Mouse (Mus musculus) testis, adult 2 months (tissue): ENCODE results near the gene Rufy2. TPM values are rescaled to one million over a fixed set of nuclear protein-coding genes. Genes with fewer than 3 reads are reported as not detected.
A peak's percentile ranks its signal among the peaks of the same experiment; 100 is the strongest.

ENCODE experiments used
- H3K27ac ChIP-seq: fragments of 200-500 bp; 2 replicates; pipeline ENCODE4 v1.5.1; 2012; ENCODE audit warnings: low read depth, low read length; ENCODE audit not compliant: control insufficient read depth, insufficient read depth
- H3K27me3 ChIP-seq: fragments of 200-500 bp; 2 replicates; pipeline ENCODE4 v1.6.1; 2012; ENCODE audit warnings: mild to moderate bottlenecking, low read length, moderate library complexity; ENCODE audit not compliant: control insufficient read depth, insufficient read depth
- H3K36me3 ChIP-seq: fragments of 200-500 bp; 2 replicates; pipeline ENCODE4 v1.6.1; 2012; ENCODE audit warnings: mild to moderate bottlenecking, low read length; ENCODE audit not compliant: control insufficient read depth, insufficient read depth
- H3K4me1 ChIP-seq: fragments of 200-500 bp; 2 replicates; pipeline ENCODE4 v1.6.1; 2012; ENCODE audit warnings: low read length; ENCODE audit not compliant: control insufficient read depth, insufficient read depth
- H3K4me3 ChIP-seq: fragments of 200-500 bp; 2 replicates; pipeline ENCODE4 v1.5.1; 2012; ENCODE audit warnings: low read depth, mild to moderate bottlenecking, low read length, moderate library complexity, mixed read lengths; ENCODE audit not compliant: control insufficient read depth
- CTCF ChIP-seq: fragments of 200-500 bp; IDR thresholded peaks from 2 replicates; pipeline ENCODE4 v1.5.1; 2012; ENCODE audit warnings: low read depth, mild to moderate bottlenecking, inconsistent platforms, low read length, moderate library complexity; ENCODE audit not compliant: control insufficient read depth, insufficient read depth, insufficient replicate concordance
- POLR2A ChIP-seq: fragments of 200-500 bp; IDR thresholded peaks from 2 replicates; pipeline ENCODE4 v1.6.1; 2012; ENCODE audit warnings: low read depth, mild to moderate bottlenecking, inconsistent platforms, low read length, moderate library complexity; ENCODE audit not compliant: control insufficient read depth
- polyA plus RNA-seq: library from polyadenylated mRNA; depleted of rRNA; stranded (reverse); fragments of >200 nt; gene quantifications from 2 replicates; pipeline ENCODE4 v1.2.3, GENCODE M21; 2012

The Rufy2 gene
- polyA plus RNA-seq, 1 experiment: 1.2 TPM

- TF ChIP-seq POLR2A (no peak), CTCF (no peak)
- H3K36me3 ChIP-seq: peaks cover 1% of the 10 kb centered on the region
Measured at GRCm38 (mm10) chr10:63014168-63014567, 34.1 kb downstream of the Rufy2 start.

GRCm38 (mm10) chr10:63019304-63019703 lies 39.3 kb downstream of the Rufy2 start:
- H3K27ac ChIP-seq: no peak overlapping the region
- no peak overlapping the region for H3K4me3 ChIP-seq
- H3K4me1 ChIP-seq: peaks cover 2% of the 10 kb centered on the region
- TF ChIP-seq CTCF: no peak
- TF ChIP-seq POLR2A: no peak
- H3K36me3 ChIP-seq: no peaks in the 10 kb centered on the region; the same call in none of the 2 replicates
- H3K27me3 ChIP-seq: no peaks in the 10 kb centered on the region

More at GRCm38 (mm10) chr10:63014168-63014567, 34.1 kb downstream of the Rufy2 start:
- H3K4me3 ChIP-seq: no peak overlapping the region
- H3K27ac ChIP-seq: no peak overlapping the region
- no peaks in the 10 kb centered on the region for H3K4me1 ChIP-seq
- no peaks in the 10 kb centered on the region for H3K27me3 ChIP-seq

- Histone ChIP-seq H3K27ac (peak overlapping the region; percentile 49; the same call in 1 of the 2 replicates), H3K4me3 (peak overlapping the region; percentile 88)
- TF ChIP-seq CTCF (no peak), POLR2A (no peak)
Measured at GRCm38 (mm10) chr10:63021702-63022101, 41.7 kb downstream of the Rufy2 start.

DNA sequence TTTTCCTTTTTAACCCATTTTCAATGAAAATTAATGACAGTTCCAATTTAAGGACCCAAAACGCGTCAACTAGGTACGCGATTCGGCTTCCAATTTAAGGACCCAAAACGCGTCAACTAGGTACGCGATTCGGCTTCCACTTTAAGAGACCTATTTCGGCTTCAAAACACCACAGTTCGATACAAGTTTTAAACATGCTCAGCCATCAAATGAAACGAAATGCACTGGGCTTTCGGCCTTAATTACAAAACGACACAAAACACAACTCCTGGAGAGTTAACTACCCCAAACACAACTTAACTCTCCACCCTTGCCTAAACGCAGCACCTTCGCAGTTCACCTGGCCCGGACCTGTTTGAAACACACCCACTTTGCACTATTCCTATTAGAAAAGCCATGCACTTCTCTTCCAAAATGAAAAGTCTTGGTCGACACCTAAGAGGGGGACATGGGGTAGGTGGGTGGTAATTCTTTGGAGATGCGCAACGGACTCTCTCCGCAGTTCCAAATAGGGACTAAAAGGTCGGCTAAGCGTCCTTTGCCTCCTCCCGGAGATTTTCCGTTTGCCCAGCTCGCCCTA lies 42.6 kb downstream of the Rufy2 start:
- Histone ChIP-seq H3K27ac (peak overlapping the region; percentile 95), H3K27me3 (no peaks in the 10 kb centered on the region), H3K4me1 (peaks cover 7% of the 10 kb centered on the region), H3K4me3 (peak overlapping the region; percentile 88), H3K36me3 (no peaks in the 10 kb centered on the region; the same call in none of the 2 replicates)
- TF ChIP-seq POLR2A: peak; percentile 20; the same call in 1 of the 2 replicates
- TF ChIP-seq CTCF: no peak

More at GRCm38 (mm10) chr10:63021702-63022101, 41.7 kb downstream of the Rufy2 start:
- Histone ChIP-seq H3K27me3 (no peaks in the 10 kb centered on the region), H3K4me1 (peaks cover 7% of the 10 kb centered on the region), H3K36me3 (no peaks in the 10 kb centered on the region; the same call in none of the 2 replicates)

DNA sequence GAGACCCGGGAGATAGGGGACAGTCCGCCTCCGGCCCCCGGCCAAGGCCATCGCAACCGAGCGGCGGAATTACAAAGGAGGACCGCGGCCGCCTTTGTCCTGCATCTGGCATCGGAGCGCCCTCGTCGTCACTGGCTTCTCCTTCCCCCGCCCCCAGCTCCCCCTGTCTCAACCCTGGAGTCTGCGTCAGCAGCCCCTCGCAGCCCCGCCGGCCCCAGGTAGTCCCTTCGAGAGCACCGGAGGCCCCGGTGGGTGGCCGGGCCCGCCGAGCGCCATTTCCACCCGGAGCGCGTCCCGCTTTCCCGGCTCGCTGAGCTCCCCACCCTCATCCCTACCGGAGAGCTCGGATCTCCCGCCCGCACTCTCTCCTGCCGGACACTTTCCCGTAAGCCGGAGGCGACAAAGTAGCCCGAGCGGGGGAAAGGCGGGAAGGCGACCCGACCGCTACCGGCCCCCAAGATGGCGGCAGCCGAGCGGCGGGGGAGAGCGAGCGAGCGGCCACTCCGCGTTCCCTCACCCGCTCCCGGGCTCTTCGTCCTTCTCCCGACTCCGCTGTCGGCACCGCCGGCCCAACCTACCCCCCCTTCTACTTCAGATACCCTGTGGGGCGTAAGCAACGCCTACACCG lies 43.2 kb downstream of the Rufy2 start:
- Histone ChIP-seq H3K27me3 (no peaks in the 10 kb centered on the region), H3K4me1 (peaks cover 9% of the 10 kb centered on the region), H3K27ac (peak overlapping the region; percentile 95), H3K36me3 (no peaks in the 10 kb centered on the region; the same call in none of the 2 replicates), H3K4me3 (peak overlapping the region; percentile 88)
- no peak for TF ChIP-seq POLR2A
- TF ChIP-seq CTCF: no peak

GRCm38 (mm10) chr10:63023749-63024579 lies 43.9 kb downstream of the Rufy2 start, which contains the start of the genes Hnrnph3 and Pbld2:
Hnrnph3 (minus strand) TSS chr10:63024217.
Pbld2 (plus strand) TSS chr10:63024315.
- Histone ChIP-seq H3K4me1 (peaks cover 10% of the 10 kb centered on the region), H3K4me3 (peak within 1 kb of the TSS; percentile 92), H3K27me3 (no peaks in the 10 kb centered on the region), H3K27ac (peak within 1 kb of the TSS; percentile 97), H3K36me3 (no peaks in the 10 kb centered on the region; the same call in none of the 2 replicates)
- no peak for TF ChIP-seq CTCF
- peak; percentile 91 for TF ChIP-seq POLR2A

GRCm38 (mm10) chr10:63024580-63024910 lies 44.5 kb downstream of the Rufy2 start:
- H3K4me1 ChIP-seq: peaks cover 13% of the 10 kb centered on the region
- H3K27me3 ChIP-seq: no peaks in the 10 kb centered on the region
- peak overlapping the region; percentile 97 for H3K27ac ChIP-seq
- no peak for TF ChIP-seq POLR2A
- H3K36me3 ChIP-seq: no peaks in the 10 kb centered on the region; the same call in none of the 2 replicates
- H3K4me3 ChIP-seq: peak overlapping the region; percentile 92
